In genomic region chr2:92474920-92475319, GRCm38 (mm10) we compare ENCODE assay signal across 21 mouse cellular contexts. TPM values are rescaled to one million over a fixed set of nuclear protein-coding genes. Genes with fewer than 3 reads are reported as not detected.
A peak's percentile ranks its signal among the peaks of the same experiment; 100 is the strongest.
DNase-seq lines count a peak whose midpoint lies in the region; ATAC-seq and TF ChIP-seq lines count a peak whose summit lies in the region.
"Had no signal": no experiment of that assay in that cellular context is flagged by ENCODE, and none has a peak within 500 bp of the region (broad histone marks: within the 10 kb centered on the region; RNA-seq: fewer than 3 reads in every experiment).

No protein-coding gene starts in this region.

- WGBS in lung, postnatal 0 days, result 70% methylated on average over 3 of the region's 3 CpGs
- 86% methylated on average over 3 of the region's 3 CpGs for WGBS in kidney, adult 2 months

- peak; percentile 15 for DNase-seq in thymus, postnatal 0 days (ENCODE audit: low spot score)
- no peak for DNase-seq in thymus, postnatal 4 days
- peak; percentile 35 for DNase-seq in induced T-regulatory cell, adult 2 months (ENCODE audit: low read depth)
- no peak for DNase-seq in liver
- no peak for DNase-seq in lung, postnatal 0 days (ENCODE audit: low spot score)
- DNase-seq in kidney, adult 2 months, result no peak
- DNase-seq: adrenal gland, postnatal 14 days; cerebellum, adult 11-12 months; cerebellum, adult 9-10 months; cerebellum, postnatal 36 days; forebrain, postnatal 0 days; gastrocnemius, adult 2 months; gastrocnemius, postnatal 25 days had no signal

- no peak overlapping the region for H3K4me2 ChIP-seq in lung, postnatal 0 days (replicated peaks; ENCODE audit: low read depth, low read length)
- H3K4me2 ChIP-seq: embryonic facial prominence, embryonic 13.5 days; forebrain, embryonic 13.5 days; heart, embryonic 12.5 days; hindbrain, embryonic 15.5 days had no signal

- no peak for TF ChIP-seq POLR2A in kidney, adult 2 months (IDR thresholded peaks at IDR 0.05; ENCODE audit: low read depth, low read length)

- no peaks in the 10 kb centered on the region for H3K4me1 ChIP-seq in lung, postnatal 0 days (ENCODE audit: insufficient read depth, low read depth, low read length)
- H3K4me1 ChIP-seq in kidney, adult 2 months (ENCODE audit: control insufficient read depth, insufficient read depth, low read length), result no peaks in the 10 kb centered on the region
- H3K4me1 ChIP-seq: embryonic facial prominence, embryonic 13.5 days; forebrain, embryonic 13.5 days; hindbrain, embryonic 15.5 days had no signal

- TF ChIP-seq EP300 in lung, postnatal 0 days (IDR thresholded peaks at IDR 0.05), result no peak

- no peak overlapping the region for H3K27ac ChIP-seq in lung, postnatal 0 days (ENCODE audit: low read length)
- H3K27ac ChIP-seq in kidney, adult 2 months (ENCODE audit: insufficient read depth, low read depth, low read length), result no peak overlapping the region
- H3K27ac ChIP-seq: embryonic facial prominence, embryonic 13.5 days; forebrain, embryonic 13.5 days; gastrocnemius, adult 2 months; hindbrain, embryonic 10.5 days; hindbrain, embryonic 15.5 days had no signal

- no peaks in the 10 kb centered on the region for H3K36me3 ChIP-seq in lung, postnatal 0 days (ENCODE audit: insufficient read depth, low read length)
- no peaks in the 10 kb centered on the region for H3K36me3 ChIP-seq in kidney, adult 2 months (ENCODE audit: control insufficient read depth, insufficient read depth, low read length)
- H3K36me3 ChIP-seq: embryonic facial prominence, embryonic 13.5 days; G1E; heart, embryonic 12.5 days; hindbrain, embryonic 10.5 days; hindbrain, embryonic 15.5 days had no signal

- no peak overlapping the region for H3K9ac ChIP-seq in lung, postnatal 0 days (replicated peaks; ENCODE audit: low read depth)
- H3K9ac ChIP-seq: embryonic facial prominence, embryonic 13.5 days; forebrain, embryonic 13.5 days; forebrain, postnatal 0 days; heart, embryonic 12.5 days; hindbrain, embryonic 15.5 days had no signal

- no peak for TF ChIP-seq CTCF in lung, postnatal 0 days (IDR thresholded peaks at IDR 0.05)
- no peak for TF ChIP-seq CTCF in kidney, adult 2 months (conservative IDR thresholded peaks at IDR 0.05; ENCODE audit: insufficient read depth, insufficient read length, low read depth, low read length)

- no peak overlapping the region for H3K4me3 ChIP-seq in lung, postnatal 0 days (ENCODE audit: low read depth, low read length)
- H3K4me3 ChIP-seq in kidney, adult 2 months (ENCODE audit: insufficient read depth, low read depth, low read length), result no peak overlapping the region
- H3K4me3 ChIP-seq: embryonic facial prominence, embryonic 13.5 days; forebrain, embryonic 13.5 days; gastrocnemius, adult 2 months; heart, embryonic 12.5 days; hindbrain, embryonic 10.5 days; hindbrain, embryonic 15.5 days had no signal

- H3K27me3 ChIP-seq in lung, postnatal 0 days (replicated peaks; ENCODE audit: insufficient read depth, low read length), result no peaks in the 10 kb centered on the region
- H3K27me3 ChIP-seq in kidney, adult 2 months (replicated peaks; ENCODE audit: control insufficient read depth, insufficient read depth, low read length), result no peaks in the 10 kb centered on the region
- H3K27me3 ChIP-seq: embryonic facial prominence, embryonic 13.5 days; forebrain, embryonic 13.5 days; hindbrain, embryonic 15.5 days had no signal

- ATAC-seq in megakaryocyte, adult 5-6 weeks (ENCODE audit: poor library complexity, severe bottlenecking), result peak; percentile 59; the same call in 1 of the 2 replicates
- ATAC-seq in lung, postnatal 0 days, result no peak
- ATAC-seq: activated CD4-positive, CD25-positive, alpha-beta regulatory T cell, adult 4 months; forebrain, embryonic 13.5 days; forebrain, postnatal 0 days had no signal

- no peaks in the 10 kb centered on the region for H3K9me3 ChIP-seq in lung, postnatal 0 days (ENCODE audit: low read length)
- H3K9me3 ChIP-seq: embryonic facial prominence, embryonic 13.5 days; forebrain, embryonic 13.5 days; hindbrain, embryonic 10.5 days; hindbrain, embryonic 15.5 days had no signal

RNA-seq across cellular contexts. Expression of gene Slc35c1, which starts 14.6 kb away (rescaled TPM):
- polyA plus RNA-seq in thymus, postnatal 0 days (2015; fragmentation: Nextera tagmentation; extraction: Ambion mirVana), result 24.3 and 29.7 TPM in 2 replicates
- total RNA-seq in megakaryocyte, adult 5-6 weeks (2015), result 82.5 and 84.8 TPM in 2 replicates
- 28.7 and 42.0 TPM in 2 replicates for total RNA-seq in megakaryocyte, adult 5-6 weeks (2017)
- 12.9 and 13.1 TPM in 2 replicates for polyA plus RNA-seq in lung, postnatal 0 days (2015; fragmentation: Nextera tagmentation; extraction: Ambion mirVana)
- polyA plus RNA-seq in kidney, adult 2 months (2012; rRNA removed), result 29.6 and 35.4 TPM in 2 replicates

RNA-seq across cellular contexts. Expression of gene Cry2, which starts 41.1 kb away (rescaled TPM):
- polyA plus RNA-seq in thymus, postnatal 0 days (2015; fragmentation: Nextera tagmentation; extraction: Ambion mirVana), result 10.9 and 13.0 TPM in 2 replicates
- 3.5 and 4.1 TPM in 2 replicates for total RNA-seq in megakaryocyte, adult 5-6 weeks (2015)
- total RNA-seq in megakaryocyte, adult 5-6 weeks (2017), result 3.2 and 4.3 TPM in 2 replicates
- 36.3 and 36.6 TPM in 2 replicates for polyA plus RNA-seq in lung, postnatal 0 days (2015; fragmentation: Nextera tagmentation; extraction: Ambion mirVana)
- 13.5 and 15.3 TPM in 2 replicates for polyA plus RNA-seq in kidney, adult 2 months (2012; rRNA removed)

Comparison
In these comparisons a context has a peak if more than half of its experiments do, and no peak if none do; other contexts are left out.
1. DNase-seq: peak in thymus, postnatal 0 days (single experiment) and induced T-regulatory cell, adult 2 months (single experiment); none in thymus, postnatal 4 days (single experiment), liver (single experiment), lung, postnatal 0 days (single experiment) and kidney, adult 2 months (single experiment).